Mouse (Mus musculus) limb, embryonic 13.5 days (tissue): Measurements from ENCODE around the gene Sgta. TPM values are rescaled to one million over a fixed set of nuclear protein-coding genes. Genes with fewer than 3 reads are reported as not detected.

ENCODE experiments used
- ATAC-seq: fragments of 200-750 bp; cut with Nextera tagmentation; 2 replicates; pipeline ENCODE4 v1.8.0; 2017; ENCODE audit warnings: low read depth, moderate number of reproducible peaks, moderate TSS enrichment; ENCODE audit not compliant: low FRiP score
- H3K27ac ChIP-seq: fragments of 300-500 bp; sonication (generic); 2 replicates; pipeline ENCODE4 v1.5.1; 2015; ENCODE audit warnings: inconsistent platforms, mild to moderate bottlenecking, moderate library complexity
- H3K27me3 ChIP-seq: fragments of 300-500 bp; sonication (generic); 2 replicates; pipeline ENCODE4 v1.6.1; 2015; ENCODE audit warnings: mild to moderate bottlenecking, inconsistent platforms
- H3K36me3 ChIP-seq: fragments of 300-500 bp; sonication (generic); 2 replicates; pipeline ENCODE4 v1.6.1; 2015; ENCODE audit warnings: inconsistent platforms, mild to moderate bottlenecking, moderate library complexity
- H3K4me1 ChIP-seq: fragments of 300-500 bp; sonication (generic); 2 replicates; pipeline ENCODE4 v1.6.1; 2015; ENCODE audit warnings: inconsistent platforms
- H3K4me2 ChIP-seq: fragments of 300-500 bp; sonication (generic); replicated peaks from 2 replicates; pipeline ENCODE4 v1.6.1; 2015; ENCODE audit warnings: inconsistent platforms, mild to moderate bottlenecking, moderate library complexity
- H3K4me3 ChIP-seq: fragments of 300-500 bp; sonication (generic); 2 replicates; pipeline ENCODE4 v1.5.1; 2015; ENCODE audit warnings: moderate library complexity, mild to moderate bottlenecking, inconsistent platforms
- H3K9ac ChIP-seq: fragments of 300-500 bp; sonication (generic); 2 replicates; pipeline ENCODE4 v1.6.1; 2015; ENCODE audit warnings: mild to moderate bottlenecking, inconsistent platforms
- H3K9me3 ChIP-seq: fragments of 300-500 bp; sonication (generic); 2 replicates; pipeline ENCODE4 v1.6.1; 2016; ENCODE audit warnings: inconsistent platforms
- WGBS: fragments of 180-500 bp; shearing (Covaris S2); methylation state at CpG from one replicate; pipeline ENCODE4 v1.1.7; 2015; 5-methylcytosine and 5-hydroxymethylcytosine counted together
- polyA plus RNA-seq: library from polyadenylated mRNA; unstranded; fragments of >200 nt; fragmentation: Nextera tagmentation; extraction: Ambion mirVana; gene quantifications from 2 replicates; pipeline ENCODE4 v1.2.1, GENCODE M21; 2015

The Sgta gene
- polyA plus RNA-seq, 1 experiment from 2014 or later: 231 TPM

- Histone ChIP-seq H3K27ac (no peak overlapping the region), H3K9me3 (no peaks in the 10 kb centered on the region), H3K27me3 (no peaks in the 10 kb centered on the region), H3K4me3 (no peak overlapping the region), H3K4me2 (no peak overlapping the region), H3K4me1 (peaks cover 12% of the 10 kb centered on the region), H3K36me3 (no peaks in the 10 kb centered on the region), H3K9ac (no peak overlapping the region)
- no peak for ATAC-seq
- 71% methylated on average over 6 of the region's 6 CpGs for WGBS
Observed at GRCm38 (mm10) chr10:81010851-81011250, 49.1 kb downstream of the Sgta start.

- Histone ChIP-seq H3K27ac (no peak overlapping the region), H3K9ac (no peak overlapping the region), H3K4me2 (no peak overlapping the region), H3K4me1 (no peaks in the 10 kb centered on the region), H3K36me3 (no peaks in the 10 kb centered on the region), H3K27me3 (no peaks in the 10 kb centered on the region), H3K4me3 (no peak overlapping the region), H3K9me3 (no peaks in the 10 kb centered on the region)
- WGBS: 39% methylated on average over 7 of the region's 7 CpGs
- no peak for ATAC-seq
Observed at GRCm38 (mm10) chr10:81007240-81007639, 52.7 kb downstream of the Sgta start.

GRCm38 (mm10) chr10:81006005-81006677, 53.8 kb downstream of the Sgta start:
- Histone ChIP-seq H3K4me1 (no peaks in the 10 kb centered on the region), H3K9ac (no peak overlapping the region), H3K27ac (no peak overlapping the region), H3K4me2 (no peak overlapping the region), H3K4me3 (no peak overlapping the region), H3K36me3 (no peaks in the 10 kb centered on the region), H3K9me3 (no peaks in the 10 kb centered on the region), H3K27me3 (no peaks in the 10 kb centered on the region)
- 85% methylated on average over 7 of the region's 7 CpGs for WGBS
- ATAC-seq: no peak

- no peak overlapping the region for H3K27ac ChIP-seq
- H3K36me3 ChIP-seq: no peaks in the 10 kb centered on the region
- no peak overlapping the region for H3K4me3 ChIP-seq
- 0 out of 2 replicates have a peak overlapping the region, but pooled peaks have one; percentile 13 for H3K9ac ChIP-seq
- H3K27me3 ChIP-seq: peaks cover 29% of the 10 kb centered on the region
- ATAC-seq: no peak
- no peaks in the 10 kb centered on the region for H3K9me3 ChIP-seq
- 70% methylated on average over 10 of the region's 10 CpGs for WGBS
- no peak overlapping the region for H3K4me2 ChIP-seq
- peaks cover 12% of the 10 kb centered on the region for H3K4me1 ChIP-seq
Observed at GRCm38 (mm10) chr10:81001161-81001560, 58.8 kb downstream of the Sgta start.

GRCm38 (mm10) chr10:81000197-81001062, 59.6 kb downstream of the Sgta start:
- Histone ChIP-seq H3K9me3 (no peaks in the 10 kb centered on the region), H3K4me2 (peak overlapping the region; percentile 51; the same call in 1 of the 2 replicates), H3K9ac (0 out of 2 replicates have a peak overlapping the region, but pooled peaks have one; percentile 13), H3K27ac (no peak overlapping the region), H3K27me3 (peaks cover 29% of the 10 kb centered on the region), H3K36me3 (no peaks in the 10 kb centered on the region), H3K4me1 (peaks cover 12% of the 10 kb centered on the region), H3K4me3 (no peak overlapping the region)
- ATAC-seq: no peak
- 47% methylated on average over 28 of the region's 28 CpGs for WGBS

GRCm38 (mm10) chr10:80999362-81000196, 60.4 kb downstream of the Sgta start:
- H3K36me3 ChIP-seq: no peaks in the 10 kb centered on the region
- peaks cover 32% of the 10 kb centered on the region for H3K27me3 ChIP-seq
- H3K4me2 ChIP-seq: peak overlapping the region; percentile 51
- no peak overlapping the region for H3K27ac ChIP-seq
- H3K4me1 ChIP-seq: peaks cover 15% of the 10 kb centered on the region
- H3K4me3 ChIP-seq: peak overlapping the region; percentile 10; the same call in 1 of the 2 replicates
- ATAC-seq: peak; percentile 62; the same call in 1 of the 2 replicates
- peak overlapping the region; percentile 13; the same call in 1 of the 2 replicates for H3K9ac ChIP-seq
- no peaks in the 10 kb centered on the region for H3K9me3 ChIP-seq
- WGBS: 32% methylated on average over 37 of the region's 37 CpGs

GRCm38 (mm10) chr10:80998778-80999177, 61.2 kb downstream of the Sgta start:
- H3K36me3 ChIP-seq: no peaks in the 10 kb centered on the region
- no peak; the same call in 1 of the 2 replicates for ATAC-seq

DNA sequence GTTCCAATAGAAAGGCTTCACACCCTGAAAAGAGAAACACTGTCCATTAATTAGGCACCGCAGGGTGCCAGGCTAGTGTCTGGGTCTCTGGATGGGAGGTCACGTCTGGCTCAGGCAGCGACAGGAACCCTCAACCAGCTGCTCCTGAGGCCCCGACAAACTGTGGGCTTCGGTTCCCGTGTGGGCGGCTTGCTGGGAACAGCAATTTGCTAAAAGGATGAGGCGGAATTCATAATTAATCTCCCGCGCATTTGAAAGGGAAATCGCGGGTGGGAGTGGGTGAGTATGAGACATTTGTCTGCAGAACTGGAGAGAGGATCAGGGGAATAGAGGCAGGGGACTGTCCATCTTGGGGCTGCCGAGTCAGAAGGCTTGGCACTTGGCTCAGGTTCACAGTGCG, 62.0 kb downstream of the Sgta start:
- ATAC-seq: no peak
- Histone ChIP-seq H3K9ac (peak overlapping the region; percentile 43), H3K36me3 (no peaks in the 10 kb centered on the region), H3K4me2 (no peak overlapping the region), H3K27ac (no peak overlapping the region), H3K27me3 (peaks cover 45% of the 10 kb centered on the region), H3K4me3 (no peak overlapping the region), H3K9me3 (no peaks in the 10 kb centered on the region), H3K4me1 (peaks cover 15% of the 10 kb centered on the region)
- 45% methylated on average over 14 of the region's 14 CpGs for WGBS

More at GRCm38 (mm10) chr10:80998778-80999177, 61.2 kb downstream of the Sgta start:
- no peak overlapping the region for H3K27ac ChIP-seq
- H3K27me3 ChIP-seq: peaks cover 37% of the 10 kb centered on the region
- no peak overlapping the region for H3K4me2 ChIP-seq
- WGBS: 16% methylated on average over 12 of the region's 12 CpGs
- H3K9ac ChIP-seq: no peak overlapping the region
- no peaks in the 10 kb centered on the region for H3K9me3 ChIP-seq
- peaks cover 15% of the 10 kb centered on the region for H3K4me1 ChIP-seq
- H3K4me3 ChIP-seq: no peak overlapping the region

- Histone ChIP-seq H3K4me1 (peaks cover 15% of the 10 kb centered on the region), H3K4me2 (no peak overlapping the region), H3K9me3 (no peaks in the 10 kb centered on the region), H3K36me3 (no peaks in the 10 kb centered on the region), H3K27me3 (peaks cover 45% of the 10 kb centered on the region), H3K9ac (no peak overlapping the region), H3K4me3 (no peak overlapping the region), H3K27ac (no peak overlapping the region)
- WGBS: 85% methylated on average over 8 of the region's 8 CpGs
- no peak for ATAC-seq
Observed at GRCm38 (mm10) chr10:80997332-80997731, 62.6 kb downstream of the Sgta start.

DNA sequence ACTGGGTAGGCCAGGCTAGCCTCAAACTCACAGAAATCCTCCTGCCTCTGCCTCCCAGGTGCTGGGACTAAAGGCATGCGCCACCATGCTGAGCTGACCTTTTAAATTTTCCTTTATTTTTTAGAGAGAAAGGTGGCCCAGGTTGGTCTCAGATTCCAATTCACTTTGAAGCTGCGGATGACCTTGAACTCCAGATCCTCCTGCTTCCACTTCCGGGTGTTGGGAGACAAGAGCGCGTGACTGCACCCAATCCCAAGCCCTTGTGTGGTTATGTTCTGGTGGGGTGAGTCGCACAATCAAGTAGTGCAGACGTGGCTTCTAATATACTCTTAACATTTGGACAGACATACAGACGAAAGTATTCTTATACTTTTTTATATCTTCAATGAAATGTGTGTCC, 63.5 kb downstream of the Sgta start:
- Histone ChIP-seq H3K4me1 (peaks cover 15% of the 10 kb centered on the region), H3K9ac (no peak overlapping the region), H3K9me3 (no peaks in the 10 kb centered on the region), H3K27me3 (peaks cover 45% of the 10 kb centered on the region), H3K4me3 (no peak overlapping the region), H3K4me2 (no peak overlapping the region), H3K36me3 (no peaks in the 10 kb centered on the region), H3K27ac (no peak overlapping the region)
- no peak for ATAC-seq
- WGBS: 91% methylated on average over 8 of the region's 8 CpGs

GRCm38 (mm10) chr10:80995091-80995632, 64.8 kb downstream of the Sgta start:
- 12% methylated on average over 21 of the region's 21 CpGs for WGBS
- Histone ChIP-seq H3K27me3 (peaks cover 42% of the 10 kb centered on the region), H3K9me3 (no peaks in the 10 kb centered on the region), H3K4me3 (peak overlapping the region; percentile 12; the same call in 1 of the 2 replicates), H3K4me2 (peak overlapping the region; percentile 44), H3K4me1 (peaks cover 11% of the 10 kb centered on the region), H3K9ac (0 out of 2 replicates have a peak overlapping the region, but pooled peaks have one; percentile 25), H3K27ac (no peak overlapping the region), H3K36me3 (no peaks in the 10 kb centered on the region)
- ATAC-seq: peak; percentile 39; the same call in 1 of the 2 replicates
